In the genomic region with DNA sequence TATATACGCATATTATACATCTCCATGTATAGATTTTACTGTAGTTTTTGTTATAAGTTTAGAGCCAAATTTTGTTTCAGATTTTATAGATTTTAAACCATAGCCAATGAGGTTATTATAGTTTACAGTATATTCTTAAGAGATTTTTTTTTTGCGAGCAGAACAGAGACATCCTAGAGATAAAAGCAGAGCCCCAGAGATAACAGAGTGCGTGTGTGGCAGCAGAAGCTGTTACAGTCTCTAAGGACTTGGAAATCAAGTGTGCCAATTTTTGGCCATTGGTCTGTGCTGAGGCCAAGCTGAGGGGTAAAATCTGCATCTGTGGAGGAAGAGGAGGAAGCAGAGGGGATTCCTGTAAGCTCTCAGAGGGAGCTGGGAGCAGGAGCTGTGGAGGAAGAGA, we compare ENCODE assay signal across 26 mouse cellular contexts.
"Had no signal": no experiment of that assay in that cellular context is flagged by ENCODE, and none has a peak within 500 bp of the region (broad histone marks: within the 10 kb centered on the region; RNA-seq: fewer than 3 reads in every experiment).

No protein-coding gene starts in this region.

- H3K4me3 ChIP-seq: gastrocnemius, adult 2 months; heart, embryonic 10.5 days; heart, embryonic 12.5 days; hindbrain, embryonic 10.5 days; hindbrain, embryonic 12.5 days; intestine, embryonic 15.5 days; layer of hippocampus, adult 2 months; left cerebral cortex, adult 2 months; limb, embryonic 13.5 days; limb, embryonic 15.5 days had no signal

- DNase-seq: gastrocnemius, adult 2 months; gastrocnemius, postnatal 10 days; gastrocnemius, postnatal 25 days; heart, adult 18-20 months; heart, postnatal 10 days; heart, postnatal 4 days; kidney, adult 18-20 months; kidney, adult 8-10 months; kidney, postnatal 10 days; kidney, postnatal 25 days; kidney, postnatal 4 days; left cerebral cortex, postnatal 4 days had no signal

- H3K9ac ChIP-seq: heart, embryonic 12.5 days; hindbrain, embryonic 12.5 days; hindbrain, embryonic 14.5 days; intestine, embryonic 15.5 days; limb, embryonic 13.5 days; limb, embryonic 15.5 days; liver, embryonic 14.5 days had no signal

- ATAC-seq: hindbrain, embryonic 16.5 days; inflammation-experienced regulatory T-cells, adult 6 months; intestine, embryonic 15.5 days; intestine, postnatal 0 days had no signal

- H3K36me3 ChIP-seq: heart, embryonic 10.5 days; heart, embryonic 12.5 days; hindbrain, embryonic 10.5 days; hindbrain, embryonic 12.5 days; intestine, embryonic 15.5 days; limb, embryonic 13.5 days; limb, embryonic 15.5 days had no signal

- H3K27me3 ChIP-seq: heart, embryonic 12.5 days; hindbrain, embryonic 12.5 days; intestine, embryonic 15.5 days; limb, embryonic 13.5 days; limb, embryonic 15.5 days had no signal

- H3K4me1 ChIP-seq: heart, embryonic 10.5 days; hindbrain, embryonic 10.5 days; hindbrain, embryonic 12.5 days; intestine, embryonic 15.5 days; limb, embryonic 15.5 days had no signal

- H3K27ac ChIP-seq: gastrocnemius, adult 2 months; heart, embryonic 10.5 days; hindbrain, embryonic 10.5 days; hindbrain, embryonic 12.5 days; hindbrain, embryonic 14.5 days; intestine, embryonic 15.5 days; layer of hippocampus, adult 2 months; left cerebral cortex, adult 2 months; limb, embryonic 13.5 days; limb, embryonic 15.5 days; liver, embryonic 14.5 days had no signal

- H3K4me2 ChIP-seq: heart, embryonic 12.5 days; hindbrain, embryonic 12.5 days; hindbrain, embryonic 14.5 days; intestine, embryonic 15.5 days; limb, embryonic 13.5 days; limb, embryonic 15.5 days had no signal

- H3K9me3 ChIP-seq: heart, embryonic 10.5 days; heart, embryonic 12.5 days; hindbrain, embryonic 10.5 days; hindbrain, embryonic 12.5 days; intestine, embryonic 15.5 days; limb, embryonic 13.5 days; limb, embryonic 15.5 days had no signal
